Mouse (Mus musculus) CD8-positive naive resting alpha-beta T cell, adult 2 months (primary cell): ENCODE data around the gene Guca2b.
"Not testable (repeated sequence)": the region's sequence is repeated elsewhere in the genome, so short reads cannot be mapped to it uniquely, and the experiment has no call there.

Source experiments
- DNase-seq, 2 experiments: peaks; one replicate each; pipeline ENCODE4 v3.0.0; 2022; ENCODE audit warnings: low read depth in 2 of 2, low spot score in 2 of 2

The Guca2b gene

GRCm38 (mm10) chr4:119658246-119658645 is 508 bp downstream of the Guca2b start:
- DNase-seq: no peak

DNA sequence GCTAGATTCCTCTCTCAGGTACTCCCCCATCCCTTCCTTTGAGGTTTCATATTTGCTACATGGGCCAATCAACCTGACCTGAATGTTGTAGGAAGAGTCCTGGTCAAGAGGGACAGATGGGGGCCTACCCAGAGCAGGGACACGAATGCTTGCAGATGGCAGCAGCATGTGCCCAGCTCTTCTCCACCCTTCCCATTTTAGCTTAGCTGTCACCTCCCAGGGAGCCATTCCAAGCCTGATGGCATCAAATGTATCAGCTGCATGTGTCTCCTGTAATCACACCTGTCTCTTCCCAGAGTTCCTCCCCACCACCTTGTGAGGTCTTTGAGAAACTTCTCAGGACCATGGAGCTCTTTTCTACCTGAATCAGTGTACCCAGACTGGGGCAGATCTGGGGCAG is 1.7 kb downstream of the Guca2b start:
- DNase-seq: no peak

GRCm38 (mm10) chr4:119642666-119643065 is 16.1 kb downstream of the Guca2b start:
- no peak for DNase-seq

DNA sequence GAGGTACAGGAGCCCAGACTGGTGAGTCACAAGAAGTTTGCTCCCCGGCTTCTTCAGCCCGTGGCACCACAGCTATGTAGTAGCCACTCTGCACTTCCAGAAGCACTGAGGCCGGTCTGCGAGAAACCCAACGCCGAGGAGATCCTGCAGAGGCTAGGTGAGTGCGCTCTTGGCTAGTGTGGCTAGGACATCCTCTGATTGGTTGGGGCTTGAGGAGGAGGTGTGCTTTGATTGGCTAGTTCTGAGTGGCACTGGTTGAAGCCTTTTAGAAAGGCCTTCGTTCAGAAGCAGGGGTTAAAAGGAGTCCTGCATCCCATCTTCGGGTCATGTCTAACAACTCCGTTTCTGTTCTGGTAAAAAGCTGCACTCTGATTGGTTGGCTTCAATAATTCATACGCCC is 20.1 kb downstream of the Guca2b start:
- no peak for DNase-seq

DNA sequence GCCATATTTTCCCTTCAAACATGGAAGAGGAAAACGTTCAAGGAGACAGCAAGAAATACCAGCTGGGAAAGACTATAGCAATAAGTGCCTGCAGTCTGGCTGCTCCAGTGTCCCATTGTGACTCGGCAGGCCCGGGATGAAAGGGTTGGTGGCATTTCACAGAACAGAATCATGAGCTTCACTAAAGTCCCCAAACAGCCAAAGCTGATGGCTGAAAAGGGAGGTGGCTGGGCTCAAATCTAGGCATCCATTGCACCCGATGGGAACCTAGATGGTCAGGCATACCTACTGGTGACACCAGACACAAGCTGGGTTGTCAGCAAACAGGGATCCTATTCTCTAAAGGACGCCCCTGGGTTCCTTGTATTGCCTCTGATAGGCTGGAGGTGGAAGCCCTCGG is 20.8 kb downstream of the Guca2b start:
- DNase-seq: no peak

GRCm38 (mm10) chr4:119637176-119637845 is 21.4 kb downstream of the Guca2b start, which contains the start of gene Guca2a:
Gene Guca2a (plus strand): TSS chr4:119637704.
- DNase-seq: no peak

- DNase-seq: no peak
These were observed 22.0 kb downstream of the Guca2b start for GRCm38 (mm10) chr4:119636731-119637130.

DNA sequence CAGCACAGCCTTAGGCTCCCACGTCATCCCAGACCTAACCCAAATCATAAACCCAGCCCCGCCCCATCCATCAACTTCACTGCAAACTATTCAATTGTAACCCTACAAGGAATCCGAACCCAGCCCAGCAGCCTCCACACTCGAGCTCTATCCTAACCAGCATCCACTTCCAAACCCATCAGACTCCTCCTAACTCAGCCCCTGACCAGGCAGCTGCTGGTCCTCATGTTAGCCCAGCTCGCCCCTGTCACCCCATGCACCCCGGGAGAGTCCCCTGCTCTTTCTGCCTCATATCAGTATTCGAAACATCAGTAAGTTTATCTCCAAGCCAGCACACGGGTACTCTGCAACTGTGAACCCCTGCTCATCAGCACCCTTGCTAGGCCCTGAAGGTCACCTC is 23.1 kb downstream of the Guca2b start:
- DNase-seq: no peak

DNA sequence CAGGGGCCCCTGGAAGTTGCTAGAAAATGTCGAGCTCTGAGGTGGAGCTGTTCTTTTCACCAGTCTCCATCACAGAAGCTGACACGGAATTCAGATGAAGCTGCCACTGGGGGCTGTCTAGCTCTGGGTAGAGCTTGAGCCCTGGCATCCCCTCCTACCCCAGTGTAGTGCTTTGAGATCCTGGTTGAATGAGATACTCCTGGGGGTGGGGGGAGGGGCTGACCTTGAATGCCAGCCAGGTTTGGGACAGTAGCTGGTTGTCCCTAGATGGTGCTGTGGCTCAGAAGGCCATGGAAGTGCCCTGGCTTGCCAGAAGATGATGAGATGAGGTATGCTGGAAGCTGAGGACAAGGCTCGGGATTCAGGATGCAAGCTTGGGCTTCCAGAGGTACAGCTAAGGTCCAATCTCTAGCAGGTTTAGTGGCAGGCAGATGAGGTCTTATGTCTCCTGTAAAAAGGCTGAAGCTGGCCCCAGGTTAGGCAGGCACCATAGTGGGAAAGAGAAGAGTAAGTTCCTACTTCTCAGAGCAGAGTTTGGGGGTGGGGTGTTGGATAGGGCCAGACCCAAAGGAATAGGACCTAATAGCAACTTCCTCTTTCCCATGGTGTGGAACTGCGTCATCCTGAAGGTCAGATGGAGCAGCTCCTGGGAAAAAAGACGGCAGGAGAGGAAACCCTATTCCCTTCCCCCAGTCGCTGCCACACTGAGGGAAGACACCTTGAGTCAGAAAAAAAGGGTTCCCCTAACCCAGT is 23.7 kb downstream of the Guca2b start:
- DNase-seq: no peak

DNA sequence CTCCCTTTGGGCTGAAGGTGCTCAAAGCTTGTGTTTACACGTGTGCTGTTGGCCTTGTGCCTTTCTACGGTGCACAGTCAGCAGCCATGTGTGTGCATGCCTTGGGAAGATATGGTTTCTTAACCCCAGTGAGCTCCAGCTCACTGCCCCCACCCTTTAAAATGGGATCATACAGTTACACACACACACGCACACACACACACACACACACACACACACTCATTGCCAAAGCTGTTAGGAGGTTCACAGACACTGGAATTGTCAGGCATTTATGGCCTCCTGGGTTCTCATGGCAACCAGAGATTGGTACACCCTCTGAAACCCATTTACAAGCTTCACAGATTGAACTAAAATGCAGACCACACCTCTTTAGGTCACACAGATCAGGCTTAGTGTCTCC is 24.8 kb downstream of the Guca2b start:
- no peak for DNase-seq

DNA sequence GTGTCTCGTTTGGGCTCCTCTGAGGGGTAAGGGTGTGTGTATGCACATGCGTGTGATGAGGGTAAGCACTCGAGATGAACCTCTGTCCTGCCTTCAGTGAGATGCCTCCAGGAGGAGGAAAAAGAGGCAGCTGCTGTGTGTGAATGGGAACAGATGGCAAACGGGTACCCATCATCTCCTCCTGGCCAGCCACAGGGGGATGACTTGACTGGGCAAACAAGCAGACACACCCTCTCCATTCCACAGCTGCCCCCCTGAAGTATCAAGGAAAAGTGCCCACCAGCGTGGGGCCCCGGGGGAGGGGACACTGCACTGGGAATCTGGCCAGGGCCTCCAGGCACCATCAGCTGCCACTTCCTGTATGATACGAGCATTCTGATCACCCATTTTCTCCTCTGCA is 25.4 kb downstream of the Guca2b start:
- DNase-seq: no peak

- DNase-seq: no peak
These were observed 26.0 kb downstream of the Guca2b start for GRCm38 (mm10) chr4:119632721-119633120.

DNA sequence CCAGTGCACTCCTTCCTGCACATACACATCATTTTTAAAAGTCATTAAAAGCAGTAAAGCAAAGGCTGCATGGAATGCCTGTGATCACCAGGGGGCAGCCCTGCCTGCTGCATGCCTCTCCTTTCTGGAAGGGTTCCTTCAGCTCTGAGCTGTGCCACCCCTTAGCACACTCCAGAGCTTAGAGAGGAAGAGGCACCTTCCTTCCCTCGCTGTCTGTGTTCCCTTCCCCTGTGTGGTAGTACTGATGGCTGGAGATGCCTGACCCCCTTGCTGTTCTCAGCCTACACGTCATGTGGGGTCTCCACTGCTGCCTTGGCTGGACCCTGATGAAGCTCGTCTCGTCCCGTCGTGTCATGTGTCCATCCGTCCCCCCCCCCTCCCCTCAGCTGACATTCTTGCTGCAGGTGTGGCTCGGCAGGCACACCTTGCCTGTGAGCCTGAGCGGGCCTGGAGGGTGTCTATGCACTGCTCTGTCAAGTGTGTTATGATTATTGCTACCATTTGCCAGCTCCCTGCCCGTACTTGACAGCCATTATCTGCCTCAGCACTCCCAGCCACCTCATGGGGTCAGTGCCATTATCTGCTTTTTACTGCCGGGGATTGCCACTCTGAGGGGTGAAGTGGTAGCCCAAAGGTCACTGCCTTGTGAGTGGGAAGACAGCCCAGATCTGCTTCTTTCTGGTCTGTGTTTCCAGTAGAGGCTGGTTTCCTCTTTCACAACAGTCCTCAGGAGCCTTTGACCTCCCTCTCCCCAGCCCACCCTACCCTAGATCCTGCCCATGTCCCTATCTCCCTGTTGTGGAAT is 27.4 kb downstream of the Guca2b start:
- no peak for DNase-seq

DNA sequence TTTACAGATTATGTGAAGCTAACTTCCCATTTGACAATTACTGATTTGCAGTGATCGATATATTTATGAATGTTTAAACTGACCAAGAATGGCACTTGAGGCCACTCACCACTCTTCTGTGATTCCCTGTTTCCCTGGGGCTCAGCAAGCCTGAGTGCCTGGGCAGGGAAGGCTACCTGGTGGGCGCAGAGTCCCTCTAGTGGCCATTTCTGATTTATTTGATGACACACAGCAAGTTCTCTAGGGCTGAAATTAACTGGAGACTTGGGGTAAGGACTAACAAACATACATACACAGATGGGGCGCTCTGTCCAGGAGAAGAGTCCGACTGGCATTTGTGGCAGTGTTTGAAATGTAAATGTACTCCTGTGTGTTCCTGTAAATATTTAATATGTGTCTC is 30.4 kb downstream of the Guca2b start:
- DNase-seq: not testable (repeated sequence)

DNA sequence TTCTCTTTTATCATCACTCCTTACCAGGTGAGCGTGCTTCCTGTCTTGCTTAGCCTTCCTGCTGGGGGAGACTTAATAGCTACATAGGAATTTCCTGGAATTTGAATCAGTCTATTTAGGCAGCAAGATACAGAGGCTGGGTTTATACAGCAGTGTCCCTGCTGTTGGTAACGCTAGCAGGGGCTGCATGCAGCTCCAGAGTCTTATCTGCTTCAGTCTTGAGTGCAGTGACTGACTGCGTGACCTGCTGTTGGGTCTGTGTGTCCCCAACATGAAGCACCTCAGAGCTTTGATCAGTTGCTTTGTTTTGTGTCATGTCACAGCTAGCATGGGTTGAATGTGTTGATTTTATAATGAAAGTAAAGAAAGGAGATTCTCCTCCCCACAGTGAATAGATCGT is 31.4 kb downstream of the Guca2b start:
- DNase-seq: no peak

DNA sequence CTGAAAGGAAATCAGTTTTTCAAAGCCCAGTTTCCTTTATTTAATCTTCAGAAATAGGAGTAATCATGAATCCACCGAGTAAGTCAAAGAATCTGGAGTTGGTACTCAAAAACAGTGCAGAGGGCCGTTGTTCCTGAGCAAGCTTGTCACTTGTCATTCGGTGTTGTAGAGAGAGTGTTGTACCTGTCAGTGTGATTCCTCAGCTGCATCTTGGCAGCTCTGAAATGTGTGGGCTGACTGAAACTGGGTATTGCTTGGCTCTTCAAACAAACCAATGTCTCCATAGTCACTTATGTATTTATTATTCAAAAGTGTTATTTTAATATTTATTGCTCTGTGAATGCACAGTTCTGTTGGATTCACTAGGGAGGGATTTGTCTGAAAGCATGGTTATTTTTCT is 31.9 kb downstream of the Guca2b start:
- no peak for DNase-seq

DNA sequence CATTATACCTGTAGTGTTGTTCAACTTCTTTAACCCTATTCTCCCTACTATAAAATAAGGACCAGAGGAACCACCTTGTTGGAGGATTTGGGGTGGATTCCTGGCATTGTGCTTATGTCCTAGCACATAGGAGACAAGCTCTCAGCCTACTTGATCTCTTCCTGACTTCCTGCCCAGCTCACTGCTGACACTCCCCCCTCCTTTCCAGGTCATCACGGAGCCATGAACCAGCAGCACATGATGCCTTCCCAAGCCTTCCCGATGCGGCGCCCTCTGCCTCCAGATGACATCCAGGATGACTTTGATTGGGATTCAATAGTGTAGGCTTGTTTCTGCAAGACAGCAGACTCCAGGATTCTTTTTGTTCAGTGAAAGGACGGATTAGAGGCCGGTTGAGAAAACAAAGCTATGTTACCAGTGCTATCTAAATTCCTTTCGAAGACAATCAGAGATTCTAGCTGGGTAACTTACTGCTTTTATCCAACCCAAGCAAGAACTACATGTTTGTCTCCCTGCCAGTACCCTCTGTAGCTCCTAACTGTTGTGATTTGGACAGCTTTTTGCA is 32.6 kb downstream of the Guca2b start:
- no peak for DNase-seq

DNA sequence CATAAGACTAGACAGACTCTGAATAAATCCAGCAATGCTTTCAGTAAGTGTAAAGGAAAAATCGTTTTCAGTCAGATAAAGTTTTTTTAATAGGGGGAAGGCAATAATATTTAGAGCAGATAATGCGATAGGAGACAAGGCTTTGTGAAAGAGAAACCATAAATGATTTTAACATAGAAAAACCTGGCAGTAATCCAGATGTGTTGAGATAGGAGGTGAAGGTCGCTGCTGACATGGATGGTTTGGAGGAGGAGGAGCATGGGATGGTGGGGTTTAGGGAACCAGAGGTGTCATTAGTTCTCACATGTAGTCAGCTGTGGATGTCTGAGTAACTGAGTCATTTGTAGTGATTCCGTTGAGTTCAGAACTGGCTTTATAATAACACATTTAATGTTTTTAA is 44.0 kb downstream of the Guca2b start:
- DNase-seq: no peak

DNA sequence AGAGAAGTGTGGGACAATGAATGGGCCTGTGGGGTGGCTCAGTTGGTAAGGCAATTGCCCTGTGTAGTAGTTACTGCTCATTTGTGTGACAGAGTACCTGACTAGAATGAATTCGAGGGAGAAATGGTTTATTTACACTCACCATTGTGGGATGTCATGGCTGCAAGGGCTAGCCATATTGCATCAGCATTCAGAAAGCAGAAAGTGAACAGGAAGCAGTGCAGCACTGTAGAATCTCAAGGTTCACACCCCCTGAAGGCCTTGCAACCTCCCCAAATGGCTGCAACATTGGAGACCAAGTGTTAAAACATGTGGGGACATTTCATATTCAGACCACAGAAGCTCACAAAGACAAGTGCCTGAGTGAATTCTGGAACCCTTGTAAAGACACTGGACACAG is 44.7 kb downstream of the Guca2b start:
- no peak for DNase-seq

DNA sequence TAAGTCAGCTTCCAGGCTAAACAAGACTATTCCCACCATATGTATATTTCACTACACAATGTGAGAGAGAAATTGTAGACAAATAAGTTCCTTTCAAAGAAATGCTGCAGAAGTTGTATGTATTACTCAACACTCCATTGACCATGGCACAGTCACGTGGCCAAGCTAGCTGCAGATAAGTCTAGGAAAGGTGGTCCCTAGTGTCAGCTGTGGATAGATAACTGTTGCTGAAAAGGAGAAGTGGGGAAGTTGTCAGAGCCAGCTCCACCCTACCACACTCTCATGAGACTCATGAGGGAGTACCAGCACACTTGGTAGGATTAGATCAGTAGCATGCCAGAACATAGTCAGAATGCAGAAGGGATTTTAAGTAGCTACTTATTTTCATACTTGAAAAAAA is 49.3 kb downstream of the Guca2b start:
- DNase-seq: no peak
